Mouse (Mus musculus): Measurements from ENCODE around the gene Mfsd12. TPM values are rescaled to one million over a fixed set of nuclear protein-coding genes. Genes with fewer than 3 reads are reported as not detected.

Gene Mfsd12
- polyA plus RNA-seq, 1 experiment, result 8.2 TPM

DNA sequence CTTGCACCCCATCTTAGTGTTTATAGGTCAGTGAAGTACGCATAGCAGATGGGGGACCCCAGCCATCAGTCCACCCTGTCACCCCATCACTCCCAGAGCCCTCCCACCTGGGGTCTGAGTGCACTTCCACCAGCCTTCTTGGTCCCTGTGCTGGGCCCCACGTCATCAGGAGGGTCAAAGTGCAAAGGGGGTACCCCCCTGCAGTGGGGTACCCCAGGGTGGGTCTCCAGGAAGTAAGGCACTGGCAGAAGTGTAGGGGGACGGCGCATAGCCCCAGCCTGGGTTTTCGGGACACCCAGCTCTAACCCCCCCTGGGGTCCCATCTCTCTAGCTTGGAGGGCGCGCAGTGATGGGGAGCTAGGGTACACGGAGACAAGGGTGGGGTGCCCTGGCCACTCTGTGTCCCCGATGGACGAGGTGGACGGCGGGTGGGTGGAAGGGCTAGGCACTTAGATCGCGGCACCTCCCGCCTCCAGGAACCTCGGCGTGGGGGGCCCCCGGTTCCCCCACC is 42.6 kb downstream of the Mfsd12 start:
- H3K4me3 ChIP-seq (ENCODE audit: insufficient read depth, poor library complexity, severe bottlenecking), result no peak overlapping the region
- no peak overlapping the region for H3ac ChIP-seq (ENCODE audit: control insufficient read depth, insufficient read length, low read depth)
- peaks cover 24% of the 10 kb centered on the region for H3K79me2 ChIP-seq (ENCODE audit: control insufficient read depth, insufficient read depth)
- H3K36me3 ChIP-seq (ENCODE audit: control insufficient read depth, insufficient read depth), result peaks cover 85% of the 10 kb centered on the region
- TF ChIP-seq FOSL1 (IDR thresholded peaks at IDR 0.05; ENCODE audit: insufficient read depth, low read length, poor library complexity, severe bottlenecking) (no peak), CEBPB (IDR thresholded peaks at IDR 0.05; ENCODE audit: low read depth) (no peak), MAX (IDR thresholded peaks at IDR 0.05) (no peak), MYOD1 (IDR thresholded peaks at IDR 0.05; ENCODE audit: control insufficient read depth, insufficient read length, low read depth) (no peak), USF1 (IDR thresholded peaks at IDR 0.05; ENCODE audit: low read depth) (no peak), CTCF (IDR thresholded peaks at IDR 0.05; ENCODE audit: control insufficient read depth, insufficient read depth, insufficient read length) (no peak), MYOG (IDR thresholded peaks at IDR 0.05; ENCODE audit: control insufficient read depth, extremely low read depth, insufficient read length) (no peak)
- no peaks in the 10 kb centered on the region for H3K27me3 ChIP-seq (ENCODE audit: control insufficient read depth, insufficient read depth, insufficient read length)
- H3K79me3 ChIP-seq (ENCODE audit: low read depth), result peaks cover 11% of the 10 kb centered on the region

DNA sequence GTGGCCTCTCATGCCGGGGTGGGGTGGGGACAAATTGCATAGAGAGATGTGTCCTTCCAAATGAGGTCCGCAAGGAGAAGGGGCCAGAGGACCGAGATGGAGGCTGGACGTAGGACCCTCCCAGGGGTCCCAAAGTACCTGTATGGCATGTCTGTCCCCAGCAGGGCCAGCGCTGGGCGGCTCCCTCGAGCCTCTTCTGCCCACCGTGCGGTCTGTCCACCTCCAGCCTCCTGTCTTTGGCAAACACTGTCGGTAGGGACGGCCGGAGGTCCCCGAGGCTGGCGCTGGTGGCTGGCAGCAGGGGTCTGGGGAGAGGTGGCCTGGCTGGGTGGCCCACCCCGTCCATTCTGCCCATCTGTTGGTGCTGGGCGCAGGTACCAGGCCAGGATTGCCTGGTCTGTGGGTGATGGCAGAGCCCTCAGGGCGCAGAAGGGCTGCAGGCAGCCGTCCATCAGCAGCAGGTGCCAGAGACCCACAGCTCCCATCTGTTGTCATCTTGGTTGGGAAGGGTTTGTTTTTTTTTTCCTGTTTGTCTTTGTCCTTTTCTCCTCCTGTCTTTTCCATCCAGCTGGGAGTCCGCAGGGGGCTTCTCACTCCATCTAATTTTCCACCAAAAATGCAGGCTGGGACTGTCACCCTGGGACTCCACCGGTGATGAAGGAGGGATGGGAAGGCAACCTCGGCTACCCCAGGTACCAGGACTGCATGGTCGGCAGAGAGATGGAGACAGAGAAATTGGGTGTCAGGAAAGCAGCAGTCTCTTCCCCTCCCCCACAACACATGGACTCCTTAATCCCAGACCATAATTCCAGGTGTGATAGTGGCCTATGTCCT is 43.3 kb downstream of the Mfsd12 start:
- no peak overlapping the region for H3K4me3 ChIP-seq (ENCODE audit: insufficient read depth, poor library complexity, severe bottlenecking)
- no peak overlapping the region for H3ac ChIP-seq (ENCODE audit: control insufficient read depth, insufficient read length, low read depth)
- no peaks in the 10 kb centered on the region for H3K27me3 ChIP-seq (ENCODE audit: control insufficient read depth, insufficient read depth, insufficient read length)
- no peak for TF ChIP-seq MAX (IDR thresholded peaks at IDR 0.05)
- TF ChIP-seq MYOD1 (IDR thresholded peaks at IDR 0.05; ENCODE audit: control insufficient read depth, insufficient read length, low read depth), result no peak
- no peak for TF ChIP-seq CTCF (IDR thresholded peaks at IDR 0.05; ENCODE audit: control insufficient read depth, insufficient read depth, insufficient read length)
- TF ChIP-seq USF1 (IDR thresholded peaks at IDR 0.05; ENCODE audit: low read depth), result no peak
- TF ChIP-seq FOSL1 (IDR thresholded peaks at IDR 0.05; ENCODE audit: insufficient read depth, low read length, poor library complexity, severe bottlenecking), result no peak
- no peak for TF ChIP-seq CEBPB (IDR thresholded peaks at IDR 0.05; ENCODE audit: low read depth)
- TF ChIP-seq MYOG (IDR thresholded peaks at IDR 0.05; ENCODE audit: control insufficient read depth, extremely low read depth, insufficient read length), result no peak
- H3K79me3 ChIP-seq (ENCODE audit: low read depth), result peaks cover 13% of the 10 kb centered on the region
- peaks cover 91% of the 10 kb centered on the region for H3K36me3 ChIP-seq (ENCODE audit: control insufficient read depth, insufficient read depth)
- H3K79me2 ChIP-seq (ENCODE audit: control insufficient read depth, insufficient read depth), result peaks cover 26% of the 10 kb centered on the region

DNA sequence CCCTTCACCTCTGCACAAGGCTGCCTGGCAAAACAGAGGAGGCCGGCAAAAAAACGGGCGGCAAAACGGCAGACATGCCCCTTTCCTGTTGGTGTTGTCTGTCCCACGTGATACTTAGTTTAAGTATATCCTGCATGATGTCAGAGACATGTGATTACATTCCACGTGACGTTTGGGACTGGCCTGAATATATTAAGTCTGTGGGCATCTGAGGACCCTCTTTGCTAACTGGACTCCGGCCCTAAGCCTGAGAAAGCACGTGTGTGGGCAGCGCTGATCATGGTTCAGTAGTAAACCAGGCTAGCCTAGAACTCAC is 43.9 kb downstream of the Mfsd12 start:
- Histone ChIP-seq H3K79me3 (ENCODE audit: low read depth) (peaks cover 15% of the 10 kb centered on the region), H3ac (ENCODE audit: control insufficient read depth, insufficient read length, low read depth) (no peak overlapping the region), H3K36me3 (ENCODE audit: control insufficient read depth, insufficient read depth) (peaks cover 92% of the 10 kb centered on the region), H3K27me3 (ENCODE audit: control insufficient read depth, insufficient read depth, insufficient read length) (no peaks in the 10 kb centered on the region), H3K4me3 (ENCODE audit: insufficient read depth, poor library complexity, severe bottlenecking) (no peak overlapping the region), H3K79me2 (ENCODE audit: control insufficient read depth, insufficient read depth) (peaks cover 30% of the 10 kb centered on the region)
- TF ChIP-seq MAX (IDR thresholded peaks at IDR 0.05), result no peak
- no peak for TF ChIP-seq CTCF (IDR thresholded peaks at IDR 0.05; ENCODE audit: control insufficient read depth, insufficient read depth, insufficient read length)
- no peak for TF ChIP-seq CEBPB (IDR thresholded peaks at IDR 0.05; ENCODE audit: low read depth)

DNA sequence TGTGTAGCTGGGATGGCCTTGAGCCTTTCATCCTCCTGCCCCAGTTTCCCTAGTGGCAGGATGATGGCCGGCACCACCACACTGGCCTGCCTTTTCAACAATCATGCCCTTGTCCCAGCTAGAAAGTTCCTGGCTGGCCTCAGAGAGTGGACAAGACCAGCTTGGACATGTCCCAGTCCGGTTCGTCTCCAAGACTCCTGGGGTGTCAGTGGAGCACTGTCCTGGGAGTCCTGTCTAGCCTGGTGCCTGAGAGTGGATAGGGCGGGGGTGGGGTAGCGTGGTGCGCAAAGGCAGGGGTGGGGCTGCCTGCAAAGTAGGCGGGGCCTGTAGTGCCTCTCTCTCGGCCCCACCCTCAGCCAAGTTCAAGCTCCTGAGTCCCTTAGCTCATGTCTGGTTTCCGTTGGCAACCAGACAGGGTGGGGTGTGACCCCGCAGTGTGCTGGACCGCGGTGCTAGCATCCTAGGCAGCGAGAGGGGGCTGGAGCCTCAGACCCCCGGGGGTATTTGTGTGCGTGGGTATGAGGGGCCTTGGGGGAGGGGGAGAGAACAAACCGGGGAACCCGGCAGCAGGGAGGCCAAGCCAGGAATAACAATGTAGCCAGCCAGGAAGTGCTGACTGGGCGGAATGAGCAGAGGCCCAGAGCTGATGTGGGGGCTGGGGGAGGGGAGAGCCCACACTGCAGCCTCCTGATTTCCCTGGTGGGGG is 44.4 kb downstream of the Mfsd12 start:
- Histone ChIP-seq H3K79me2 (ENCODE audit: control insufficient read depth, insufficient read depth) (peaks cover 35% of the 10 kb centered on the region), H3K79me3 (ENCODE audit: low read depth) (peaks cover 15% of the 10 kb centered on the region), H3K36me3 (ENCODE audit: control insufficient read depth, insufficient read depth) (peaks cover 94% of the 10 kb centered on the region), H3K27me3 (ENCODE audit: control insufficient read depth, insufficient read depth, insufficient read length) (no peaks in the 10 kb centered on the region), H3ac (ENCODE audit: control insufficient read depth, insufficient read length, low read depth) (no peak overlapping the region), H3K4me3 (ENCODE audit: insufficient read depth, poor library complexity, severe bottlenecking) (no peak overlapping the region)
- TF ChIP-seq MAX (IDR thresholded peaks at IDR 0.05) (no peak), CTCF (IDR thresholded peaks at IDR 0.05; ENCODE audit: control insufficient read depth, insufficient read depth, insufficient read length) (no peak), MYOG (IDR thresholded peaks at IDR 0.05; ENCODE audit: control insufficient read depth, extremely low read depth, insufficient read length) (no peak), USF1 (IDR thresholded peaks at IDR 0.05; ENCODE audit: low read depth) (no peak), FOSL1 (IDR thresholded peaks at IDR 0.05; ENCODE audit: insufficient read depth, low read length, poor library complexity, severe bottlenecking) (no peak), MYOD1 (IDR thresholded peaks at IDR 0.05; ENCODE audit: control insufficient read depth, insufficient read length, low read depth) (no peak), CEBPB (IDR thresholded peaks at IDR 0.05; ENCODE audit: low read depth) (no peak)

DNA sequence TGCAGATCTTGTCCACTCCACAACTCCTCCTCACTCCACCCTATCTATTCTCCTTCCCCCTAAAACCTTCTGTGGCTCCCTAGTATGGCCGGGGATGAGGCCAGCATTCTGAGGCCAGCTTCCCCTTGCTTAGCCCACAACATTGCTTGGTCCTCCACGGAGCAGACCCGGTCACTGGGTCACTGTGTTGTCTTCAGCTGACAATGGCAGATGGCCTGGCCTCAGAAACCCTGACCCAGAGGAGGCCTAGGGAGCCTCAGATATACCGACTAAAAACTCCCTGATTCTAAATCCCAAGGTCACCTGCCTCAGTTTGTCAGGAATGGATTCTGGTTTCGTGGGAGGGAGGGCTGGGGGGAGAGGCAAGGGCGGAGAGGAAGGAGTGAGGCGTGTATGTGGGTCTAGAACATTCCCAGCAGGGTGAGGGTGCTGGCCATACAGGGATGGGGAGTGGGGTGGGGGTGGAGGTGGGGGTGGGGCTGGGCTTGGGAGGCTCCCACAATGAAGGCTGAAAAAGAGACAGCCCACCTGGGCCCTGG is 45.0 kb downstream of the Mfsd12 start:
- H3K27me3 ChIP-seq (ENCODE audit: control insufficient read depth, insufficient read depth, insufficient read length), result no peaks in the 10 kb centered on the region
- H3ac ChIP-seq (ENCODE audit: control insufficient read depth, insufficient read length, low read depth), result no peak overlapping the region
- H3K79me2 ChIP-seq (ENCODE audit: control insufficient read depth, insufficient read depth), result peaks cover 41% of the 10 kb centered on the region
- TF ChIP-seq CEBPB (IDR thresholded peaks at IDR 0.05; ENCODE audit: low read depth) (no peak), FOSL1 (IDR thresholded peaks at IDR 0.05; ENCODE audit: insufficient read depth, low read length, poor library complexity, severe bottlenecking) (no peak), CTCF (IDR thresholded peaks at IDR 0.05; ENCODE audit: control insufficient read depth, insufficient read depth, insufficient read length) (no peak), MYOG (IDR thresholded peaks at IDR 0.05; ENCODE audit: control insufficient read depth, extremely low read depth, insufficient read length) (no peak), MAX (IDR thresholded peaks at IDR 0.05) (no peak), MYOD1 (IDR thresholded peaks at IDR 0.05; ENCODE audit: control insufficient read depth, insufficient read length, low read depth) (no peak), USF1 (IDR thresholded peaks at IDR 0.05; ENCODE audit: low read depth) (no peak)
- H3K79me3 ChIP-seq (ENCODE audit: low read depth), result peaks cover 20% of the 10 kb centered on the region
- H3K4me3 ChIP-seq (ENCODE audit: insufficient read depth, poor library complexity, severe bottlenecking), result no peak overlapping the region
- H3K36me3 ChIP-seq (ENCODE audit: control insufficient read depth, insufficient read depth), result peaks cover 96% of the 10 kb centered on the region

Data from C2C12 (cell line).